Mouse (Mus musculus) B cell, adult (primary cell): Measurements from ENCODE around the gene Get4. TPM values are rescaled to one million over a fixed set of nuclear protein-coding genes. Genes with fewer than 3 reads are reported as not detected.

Source experiments
- total RNA-seq: library from RNA; stranded (reverse); gene quantifications from 4 replicates; pipeline ENCODE4 v1.2.4, GENCODE M21; 2023; ENCODE audit not compliant: inconsistent age

Get4 gene
- total RNA-seq = 32.3 to 44.8 TPM (median 40.2 TPM) in 4 replicates

GRCm38 (mm10) chr5:139252081-139252909 lies at the start of gene Get4:
Get4 (plus strand) TSS chr5:139252324.

Other genes starting within 250 kb of the Get4 start
- gene Prkar1b, start 102.3 kb upstream of the Get4 start, total RNA-seq = 0.22 to 0.87 TPM (median 0.48 TPM) in 3 of 4 replicates, not detected in the other
- 12.4 to 16.3 TPM (median 12.8 TPM) in 4 replicates for gene Dnaaf5, start 102.1 kb upstream of the Get4 start, total RNA-seq
- 54.6 to 59.6 TPM (median 57.4 TPM) in 4 replicates for gene Sun1, start 51.7 kb upstream of the Get4 start, total RNA-seq
- 24.3 to 28.1 TPM (median 26.1 TPM) in 4 replicates for gene Adap1, start 73.3 kb downstream of the Get4 start, total RNA-seq
- gene Cox19, start 99.1 kb downstream of the Get4 start, total RNA-seq = 21.7 to 27.7 TPM (median 24.6 TPM) in 4 replicates
- gene Cyp2w1, start 100.3 kb downstream of the Get4 start, total RNA-seq = not detected in 4 replicates
- 11.2 to 13.6 TPM (median 13.3 TPM) in 4 replicates for gene Gpr146, start 125.4 kb downstream of the Get4 start, total RNA-seq
- gene C130050O18Rik, start 153.0 kb downstream of the Get4 start, total RNA-seq = 0.32 to 0.69 TPM (median 0.37 TPM) in 4 replicates
- gene Gper1, start 170.8 kb downstream of the Get4 start, total RNA-seq = not detected in 4 replicates
- gene 3110082I17Rik, start 208.2 kb downstream of the Get4 start, total RNA-seq = 6.7 to 8.5 TPM (median 7.9 TPM) in 4 replicates
- gene Zfand2a, start 232.2 kb downstream of the Get4 start, total RNA-seq = 36.4 to 47.5 TPM (median 36.9 TPM) in 4 replicates